Mouse (Mus musculus) bone marrow, adult 2 months (tissue): Measurements from ENCODE around the gene Cd27.

Source experiments
- CTCF ChIP-seq: fragments of 200-500 bp; IDR thresholded peaks from 2 replicates; pipeline ENCODE4 v1.5.1; 2011; ENCODE audit warnings: low read length, control low read depth; ENCODE audit not compliant: control insufficient read depth, insufficient read depth
- POLR2A ChIP-seq: fragments of 200-500 bp; IDR thresholded peaks from 2 replicates; pipeline ENCODE4 v1.6.1; 2011; ENCODE audit warnings: low read depth, mild to moderate bottlenecking, control low read depth, low read length, borderline replicate concordance; ENCODE audit not compliant: control insufficient read depth

GRCm38 (mm10) chr6:125264219-125264618, 27.4 kb upstream of the Cd27 start:
- no peak for TF ChIP-seq POLR2A
- no peak for TF ChIP-seq CTCF
